Mouse (Mus musculus): ENCODE measurements at regions not wholly inside any gene's neighbourhood (a gene's known extent, or its start where the extent isn't known, plus 50 kb on each side); places are given as distances from the start of the nearest gene placed in this dataset.

DNA sequence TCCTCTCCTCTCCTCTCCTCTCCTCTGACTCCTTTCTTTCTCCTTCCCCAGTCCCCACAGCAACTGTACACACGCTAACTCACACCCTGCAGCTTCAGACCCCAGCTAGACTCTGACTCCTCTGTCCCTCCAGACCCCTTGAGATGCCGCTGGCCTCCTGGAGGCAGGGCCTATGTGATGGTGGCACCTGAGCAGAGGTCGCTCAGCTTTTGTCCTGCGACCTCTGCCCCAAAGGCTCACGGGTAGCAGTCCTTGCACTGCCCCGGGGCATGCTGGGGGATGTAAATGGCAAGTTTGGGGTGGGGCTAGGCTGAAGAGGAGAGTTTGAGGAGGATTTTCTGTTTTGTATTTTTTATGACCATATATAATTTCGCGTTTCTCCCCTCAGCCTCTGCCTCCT lies 60.2 kb upstream of the Casz1 start:
- no peak overlapping the region for H3K4me3 ChIP-seq (ENCODE audit: insufficient read depth, low read length)
- H3K4me1 ChIP-seq (ENCODE audit: control insufficient read depth, insufficient read depth, low read length) = 0 out of 2 replicates have a peak, but pooled peaks cover 1% of the 10 kb centered on the region
- H3K27ac ChIP-seq (ENCODE audit: insufficient read depth, low read length) = no peak overlapping the region
- TF ChIP-seq POLR2A (IDR thresholded peaks at IDR 0.05; ENCODE audit: extremely low read depth, insufficient read depth, low read length) (no peak), CTCF (IDR thresholded peaks at IDR 0.05; ENCODE audit: extremely low read depth, insufficient read depth, low read length) (no peak)

DNA sequence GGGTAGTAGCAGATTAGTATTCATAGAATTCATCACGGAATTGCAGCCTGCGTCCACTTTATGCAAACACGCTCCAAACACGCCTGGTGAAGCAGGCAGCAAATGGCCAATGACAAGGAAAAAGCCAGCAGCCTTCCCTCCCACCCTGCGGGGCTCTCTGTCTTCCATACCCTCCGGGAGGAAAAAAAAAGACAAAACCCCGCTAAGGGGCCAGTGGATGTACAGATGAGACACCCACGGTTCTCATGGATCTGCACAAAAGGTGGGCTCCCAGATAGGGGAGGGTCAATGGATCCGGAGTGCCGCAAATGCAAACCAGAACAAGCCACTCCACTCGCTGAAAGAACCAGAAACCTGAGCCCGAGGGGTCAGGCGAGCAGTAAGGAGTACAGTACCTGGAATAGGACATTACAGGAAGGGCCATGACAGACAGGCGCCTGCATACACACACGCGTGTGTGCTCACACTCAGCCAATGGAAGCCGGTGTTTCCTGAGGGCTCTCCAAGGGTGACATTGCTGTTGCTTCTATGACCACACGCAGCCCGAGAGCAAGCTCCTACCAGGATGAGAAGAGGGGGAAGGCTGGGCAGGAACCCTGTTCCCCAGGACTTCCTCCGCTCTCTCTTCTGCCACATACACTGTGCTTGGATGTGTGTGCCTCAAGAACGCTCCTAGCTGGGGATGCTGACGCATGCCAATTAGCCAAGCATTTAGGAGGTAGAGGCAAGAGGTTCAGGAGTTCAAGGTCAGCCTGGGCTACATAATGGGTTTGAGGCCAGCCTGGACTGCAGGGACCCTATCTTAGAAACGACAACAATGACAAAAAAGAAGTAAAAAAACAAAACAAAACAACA lies 57.5 kb upstream of the Casz1 start:
- no peak overlapping the region for H3K27ac ChIP-seq (ENCODE audit: insufficient read depth, low read length)
- TF ChIP-seq CTCF (IDR thresholded peaks at IDR 0.05; ENCODE audit: extremely low read depth, insufficient read depth, low read length) (no peak), POLR2A (IDR thresholded peaks at IDR 0.05; ENCODE audit: extremely low read depth, insufficient read depth, low read length) (no peak)
- H3K4me3 ChIP-seq (ENCODE audit: insufficient read depth, low read length) = no peak overlapping the region
- 0 out of 2 replicates have a peak, but pooled peaks cover 1% of the 10 kb centered on the region for H3K4me1 ChIP-seq (ENCODE audit: control insufficient read depth, insufficient read depth, low read length)

DNA sequence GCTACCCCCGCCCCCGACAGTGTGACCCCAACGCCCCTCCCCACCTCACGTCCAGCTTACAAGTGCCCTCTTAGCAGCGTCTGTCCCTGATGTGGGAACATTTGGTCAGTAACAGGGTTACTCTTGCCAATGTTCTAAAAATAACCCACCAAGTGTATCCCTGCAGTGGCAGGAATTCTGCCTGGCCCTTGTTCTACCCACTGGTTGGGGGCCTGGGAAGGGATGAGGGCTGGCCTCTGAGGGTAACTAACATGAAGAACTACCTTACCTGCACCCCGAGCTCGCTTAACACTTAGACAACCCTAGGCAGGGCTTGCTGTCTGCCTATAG lies 56.9 kb upstream of the Casz1 start:
- H3K4me1 ChIP-seq (ENCODE audit: control insufficient read depth, insufficient read depth, low read length) = 0 out of 2 replicates have a peak, but pooled peaks cover 1% of the 10 kb centered on the region
- H3K27ac ChIP-seq (ENCODE audit: insufficient read depth, low read length) = no peak overlapping the region
- no peak overlapping the region for H3K4me3 ChIP-seq (ENCODE audit: insufficient read depth, low read length)
- TF ChIP-seq CTCF (IDR thresholded peaks at IDR 0.05; ENCODE audit: extremely low read depth, insufficient read depth, low read length) (no peak), POLR2A (IDR thresholded peaks at IDR 0.05; ENCODE audit: extremely low read depth, insufficient read depth, low read length) (no peak)

DNA sequence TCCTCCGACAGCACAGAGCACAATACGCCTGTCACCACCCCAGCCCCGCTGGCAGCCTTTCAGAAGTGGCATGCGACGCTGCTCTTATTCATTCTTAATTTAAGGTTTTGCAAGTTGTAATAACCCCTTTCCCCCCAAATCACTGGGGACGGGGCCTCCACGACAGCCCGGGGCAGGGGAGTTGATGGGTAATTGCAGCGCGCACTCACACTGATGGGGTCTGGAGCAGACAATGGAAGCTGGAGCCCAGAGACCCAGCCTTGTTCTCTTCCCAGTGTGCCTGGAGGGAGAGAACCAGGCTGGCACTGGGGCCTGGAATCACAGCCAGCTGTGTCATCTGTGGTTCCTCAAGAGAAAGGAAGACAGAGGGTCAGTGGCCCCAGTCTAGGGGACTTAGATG lies 54.2 kb upstream of the Casz1 start:
- Histone ChIP-seq H3K27ac (ENCODE audit: insufficient read depth, low read length) (no peak overlapping the region), H3K4me1 (ENCODE audit: control insufficient read depth, insufficient read depth, low read length) (no peaks in the 10 kb centered on the region), H3K4me3 (ENCODE audit: insufficient read depth, low read length) (no peak overlapping the region)
- no peak for TF ChIP-seq CTCF (IDR thresholded peaks at IDR 0.05; ENCODE audit: extremely low read depth, insufficient read depth, low read length)
- TF ChIP-seq POLR2A (IDR thresholded peaks at IDR 0.05; ENCODE audit: extremely low read depth, insufficient read depth, low read length) = no peak

DNA sequence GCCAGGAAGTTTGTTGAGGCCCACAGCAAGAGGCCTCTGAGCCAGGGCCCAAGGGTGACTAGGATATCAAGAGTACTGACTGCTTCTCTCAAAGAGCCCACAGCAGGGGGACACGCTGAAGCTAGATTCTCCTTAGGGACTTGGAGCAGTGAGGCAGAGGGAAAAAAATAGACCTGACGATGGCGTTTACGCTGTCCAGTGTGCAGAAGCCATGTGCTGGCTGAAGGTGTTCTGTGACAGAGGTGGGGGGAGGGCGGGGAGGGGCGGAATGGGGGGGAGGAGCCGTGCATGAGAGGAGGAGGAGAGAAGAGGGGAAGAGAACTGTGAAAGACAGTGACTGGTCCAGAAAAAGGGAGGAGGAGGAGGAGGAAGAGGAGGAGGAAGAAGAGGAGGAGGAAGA lies 52.6 kb upstream of the Casz1 start:
- Histone ChIP-seq H3K4me3 (ENCODE audit: insufficient read depth, low read length) (no peak overlapping the region), H3K4me1 (ENCODE audit: control insufficient read depth, insufficient read depth, low read length) (no peaks in the 10 kb centered on the region), H3K27ac (ENCODE audit: insufficient read depth, low read length) (no peak overlapping the region)
- TF ChIP-seq POLR2A (IDR thresholded peaks at IDR 0.05; ENCODE audit: extremely low read depth, insufficient read depth, low read length) (no peak), CTCF (IDR thresholded peaks at IDR 0.05; ENCODE audit: extremely low read depth, insufficient read depth, low read length) (no peak)

DNA sequence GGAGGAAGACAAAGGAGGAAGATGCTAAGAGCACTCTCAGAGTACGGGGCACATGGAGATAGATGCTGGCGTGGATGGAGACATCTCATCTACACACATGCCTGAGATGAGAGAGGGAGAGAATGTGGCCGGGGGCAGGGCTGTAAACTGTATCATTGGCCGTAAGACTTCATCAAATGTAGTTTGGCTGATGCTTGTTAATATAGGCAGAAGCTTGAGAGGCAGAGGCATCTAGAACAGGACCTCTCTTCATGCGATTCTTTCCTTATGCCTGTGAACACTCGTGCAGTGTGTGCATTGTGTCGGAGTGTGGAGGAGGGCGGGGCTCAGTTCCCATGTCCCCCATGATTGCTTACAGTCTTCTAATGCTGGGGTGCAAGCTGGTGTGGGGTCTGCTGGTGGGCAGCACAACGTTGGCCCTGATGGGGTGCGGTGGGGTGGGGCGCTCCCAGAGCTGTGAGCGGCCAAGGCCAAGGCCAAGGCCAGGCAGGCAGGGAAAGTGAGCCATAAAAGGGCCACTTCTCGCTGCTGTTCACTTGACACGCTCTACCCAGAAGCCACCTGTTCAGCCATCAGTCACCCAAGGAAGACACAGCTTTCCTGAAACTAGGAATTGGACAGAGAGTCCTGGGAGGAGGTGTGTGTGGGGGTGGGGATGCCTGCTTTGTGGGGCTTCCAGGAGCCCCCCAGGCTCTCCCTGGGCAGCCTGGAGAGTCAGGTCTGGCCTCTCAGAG lies 51.7 kb upstream of the Casz1 start:
- TF ChIP-seq POLR2A (IDR thresholded peaks at IDR 0.05; ENCODE audit: extremely low read depth, insufficient read depth, low read length) = no peak
- no peak for TF ChIP-seq CTCF (IDR thresholded peaks at IDR 0.05; ENCODE audit: extremely low read depth, insufficient read depth, low read length)
- Histone ChIP-seq H3K27ac (ENCODE audit: insufficient read depth, low read length) (no peak overlapping the region), H3K4me1 (ENCODE audit: control insufficient read depth, insufficient read depth, low read length) (no peaks in the 10 kb centered on the region), H3K4me3 (ENCODE audit: insufficient read depth, low read length) (no peak overlapping the region)

DNA sequence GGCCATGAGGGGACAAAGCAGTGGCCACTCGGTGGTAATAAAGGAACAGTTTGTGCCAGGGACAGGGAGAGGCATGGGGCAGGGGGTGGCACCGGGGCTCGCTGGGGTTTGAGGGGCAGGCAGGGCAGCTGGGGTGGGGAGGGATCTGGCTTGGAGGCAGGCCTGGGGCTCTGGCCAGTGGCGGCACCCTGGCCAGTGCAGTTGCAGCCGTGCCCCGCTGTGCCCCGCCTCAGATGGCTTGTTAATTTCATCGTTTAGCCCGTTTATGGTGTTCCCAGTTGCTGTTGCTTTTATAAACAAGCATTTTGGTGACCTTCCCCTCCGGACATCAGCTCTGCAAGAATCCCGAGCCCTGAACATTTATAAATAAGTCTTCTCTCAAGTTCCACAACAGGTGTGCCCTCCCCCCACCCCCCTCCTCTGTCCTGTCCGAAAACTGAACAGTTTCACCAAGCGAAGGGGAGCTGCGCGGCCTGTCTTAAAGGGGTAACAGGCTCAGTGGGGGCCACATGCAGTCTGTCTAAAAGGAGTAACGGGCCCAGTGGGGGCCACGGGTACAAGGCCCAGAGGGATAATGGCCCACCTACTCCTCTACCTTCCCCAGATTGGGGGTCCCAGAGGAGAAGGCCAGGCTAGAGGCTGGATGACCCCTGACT lies 51.0 kb upstream of the Casz1 start:
- no peaks in the 10 kb centered on the region for H3K4me1 ChIP-seq (ENCODE audit: control insufficient read depth, insufficient read depth, low read length)
- no peak overlapping the region for H3K27ac ChIP-seq (ENCODE audit: insufficient read depth, low read length)
- no peak for TF ChIP-seq CTCF (IDR thresholded peaks at IDR 0.05; ENCODE audit: extremely low read depth, insufficient read depth, low read length)
- TF ChIP-seq POLR2A (IDR thresholded peaks at IDR 0.05; ENCODE audit: extremely low read depth, insufficient read depth, low read length) = no peak
- no peak overlapping the region for H3K4me3 ChIP-seq (ENCODE audit: insufficient read depth, low read length)

DNA sequence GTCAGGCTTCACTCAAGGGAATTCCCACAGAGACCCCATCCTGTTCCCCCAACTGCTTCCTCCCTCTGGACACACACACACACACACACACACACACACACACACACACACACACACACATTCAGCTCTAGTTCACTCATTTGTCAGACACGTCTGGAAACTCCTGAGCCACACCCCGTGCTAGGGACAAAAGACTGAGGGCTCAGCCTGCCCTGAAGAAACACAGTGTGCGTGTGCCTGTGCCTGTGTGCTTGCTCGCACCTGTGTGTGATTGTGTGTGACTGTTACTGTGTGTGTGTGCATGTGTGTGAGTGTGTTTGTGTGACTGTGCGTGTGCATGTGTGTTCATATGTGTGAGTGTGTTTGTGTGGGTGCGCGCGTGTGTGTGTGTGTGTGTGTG lies 50.4 kb upstream of the Casz1 start:
- TF ChIP-seq CTCF (IDR thresholded peaks at IDR 0.05; ENCODE audit: extremely low read depth, insufficient read depth, low read length) (no peak), POLR2A (IDR thresholded peaks at IDR 0.05; ENCODE audit: extremely low read depth, insufficient read depth, low read length) (no peak)
- no peaks in the 10 kb centered on the region for H3K4me1 ChIP-seq (ENCODE audit: control insufficient read depth, insufficient read depth, low read length)
- H3K27ac ChIP-seq (ENCODE audit: insufficient read depth, low read length) = no peak overlapping the region
- no peak overlapping the region for H3K4me3 ChIP-seq (ENCODE audit: insufficient read depth, low read length)

Data from cortical plate, adult 2 months (tissue).